Mouse (Mus musculus): ENCODE results near the gene Rbm3. TPM values are rescaled to one million over a fixed set of nuclear protein-coding genes. Genes with fewer than 3 reads are reported as not detected.

The Rbm3 gene
- 61.7 and 67.0 TPM in 2 replicates for total RNA-seq (2014; rRNA removed)
- 13.2 and 24.3 TPM in 2 replicates for polyA plus RNA-seq (2012; rRNA removed)

DNA sequence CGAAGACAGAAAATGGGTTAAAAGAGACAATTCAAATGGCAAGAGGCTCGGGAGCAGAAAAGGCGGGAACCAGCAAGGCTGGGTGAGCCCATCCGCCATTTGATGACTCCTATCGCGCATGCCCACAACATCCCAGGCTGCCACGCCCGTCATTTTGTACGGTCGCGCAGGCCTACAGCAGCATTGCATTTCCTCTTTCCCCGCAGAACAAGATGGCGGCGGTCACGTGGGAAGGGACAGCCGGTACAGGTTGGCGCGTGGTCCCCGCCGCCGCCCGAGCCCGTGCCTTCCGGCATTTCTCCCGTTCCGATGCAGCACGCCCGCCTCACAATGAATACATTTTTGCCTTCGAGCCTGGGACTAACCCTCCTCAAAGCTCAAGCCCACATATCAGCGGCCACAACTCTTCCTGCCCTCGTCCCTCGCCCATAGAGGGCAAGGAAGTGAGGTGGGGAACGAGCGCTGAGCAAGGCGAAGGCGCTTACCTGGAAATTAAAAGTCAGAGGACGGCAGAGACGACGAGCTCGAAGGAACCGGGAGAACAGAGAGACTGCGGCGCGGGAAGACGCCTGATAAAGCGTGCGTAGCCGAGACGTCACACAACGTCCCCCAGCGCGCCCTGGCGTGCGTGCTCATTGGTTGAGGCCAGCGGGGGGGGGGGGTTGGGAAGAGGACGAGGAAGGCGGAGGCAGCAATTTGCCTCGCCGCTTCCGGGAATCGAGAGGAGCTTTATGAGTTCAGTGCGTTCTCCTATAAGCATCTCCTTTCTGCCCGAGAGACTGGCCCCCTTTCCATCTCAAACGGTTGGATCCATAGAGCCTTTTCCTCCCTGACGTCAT lies at the start of gene Rbm3:
Rbm3 (minus strand) TSS at position 728 of the 839 bp plus-strand sequence.
- Histone ChIP-seq H3K27me3 (ENCODE audit: control insufficient read depth, insufficient read depth, low read length) (no peaks in the 10 kb centered on the region), H3K79me2 (ENCODE audit: control insufficient read depth, insufficient read depth, low read length) (0 out of 2 replicates have a peak, but pooled peaks cover 3% of the 10 kb centered on the region), H3K9ac (ENCODE audit: low read depth, low read length) (peak within 1 kb of the TSS; percentile 95), H3K36me3 (ENCODE audit: control insufficient read depth, insufficient read depth, low read length) (peaks cover 24% of the 10 kb centered on the region), H3K4me1 (ENCODE audit: control insufficient read depth, insufficient read depth, low read length) (peaks cover 4% of the 10 kb centered on the region; the same call in 1 of the 2 replicates), H3K27ac (replicated peaks; ENCODE audit: insufficient read depth, low read depth, low read length) (peak within 1 kb of the TSS; percentile 99), H3K4me3 (ENCODE audit: insufficient read depth, low read depth, low read length) (peak within 1 kb of the TSS; percentile 97)
- under 1% methylated on average over 47 of the region's 65 CpGs for WGBS
- TF ChIP-seq CTCF (IDR thresholded peaks at IDR 0.05; ENCODE audit: low read depth, low read length) (no peak), POLR2A (IDR thresholded peaks at IDR 0.05; ENCODE audit: extremely low read depth, insufficient read depth, low read length) (peak; percentile 71)
- peak; percentile 64 for DNase-seq (ENCODE audit: extremely low read depth, low read depth, low spot score)

DNA sequence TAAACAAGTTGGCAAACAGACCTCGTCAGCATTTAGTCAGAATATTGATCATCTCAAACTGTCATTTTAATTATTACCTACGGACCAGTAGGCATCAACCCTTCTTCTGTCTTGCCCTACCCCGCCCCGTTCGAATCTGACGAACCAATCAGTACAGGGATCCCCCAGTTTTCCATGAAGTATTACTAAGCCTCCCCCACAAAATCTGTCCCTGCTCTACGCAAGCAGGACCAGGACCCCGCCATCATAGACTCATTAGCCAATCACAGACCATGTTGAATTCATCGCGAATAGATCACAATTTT lies 47.7 kb upstream of the Rbm3 start, which contains the start of gene Ebp:
Ebp (minus strand) TSS at position 94 of the 305 bp plus-strand sequence.
- peaks cover 9% of the 10 kb centered on the region; the same call in 1 of the 2 replicates for H3K79me2 ChIP-seq (ENCODE audit: control insufficient read depth, insufficient read depth, low read length)
- peak within 1 kb of the TSS; percentile 96 for H3K9ac ChIP-seq (ENCODE audit: low read depth, low read length)
- peak within 1 kb of the TSS; percentile 99 for H3K4me3 ChIP-seq (ENCODE audit: insufficient read depth, low read depth, low read length)
- no peak for TF ChIP-seq POLR2A (IDR thresholded peaks at IDR 0.05; ENCODE audit: extremely low read depth, insufficient read depth, low read length)
- H3K36me3 ChIP-seq (ENCODE audit: control insufficient read depth, insufficient read depth, low read length): no peaks in the 10 kb centered on the region; the same call in 1 of the 2 replicates
- peak within 1 kb of the TSS; percentile 99 for H3K27ac ChIP-seq (replicated peaks; ENCODE audit: insufficient read depth, low read depth, low read length)
- 2% methylated on average over 10 of the region's 10 CpGs for WGBS
- peaks cover 2% of the 10 kb centered on the region; the same call in 1 of the 2 replicates for H3K4me1 ChIP-seq (ENCODE audit: control insufficient read depth, insufficient read depth, low read length)
- H3K27me3 ChIP-seq (ENCODE audit: control insufficient read depth, insufficient read depth, low read length): no peaks in the 10 kb centered on the region
- peak; percentile 93 for DNase-seq (ENCODE audit: extremely low read depth, low read depth, low spot score)

GRCm38 (mm10) chrX:8192640-8193418 lies 47.1 kb upstream of the Rbm3 start:
- Histone ChIP-seq H3K27me3 (ENCODE audit: control insufficient read depth, insufficient read depth, low read length) (no peaks in the 10 kb centered on the region), H3K4me3 (ENCODE audit: insufficient read depth, low read depth, low read length) (peak overlapping the region; percentile 99), H3K27ac (replicated peaks; ENCODE audit: insufficient read depth, low read depth, low read length) (peak overlapping the region; percentile 99), H3K4me1 (ENCODE audit: control insufficient read depth, insufficient read depth, low read length) (peaks cover 2% of the 10 kb centered on the region; the same call in 1 of the 2 replicates), H3K79me2 (ENCODE audit: control insufficient read depth, insufficient read depth, low read length) (peaks cover 9% of the 10 kb centered on the region; the same call in 1 of the 2 replicates), H3K36me3 (ENCODE audit: control insufficient read depth, insufficient read depth, low read length) (peaks cover 2% of the 10 kb centered on the region; the same call in 1 of the 2 replicates), H3K9ac (ENCODE audit: low read depth, low read length) (peak overlapping the region; percentile 96)
- peak; percentile 89 for DNase-seq (ENCODE audit: extremely low read depth, low read depth, low spot score)
- no peak for TF ChIP-seq CTCF (IDR thresholded peaks at IDR 0.05; ENCODE audit: low read depth, low read length)
- TF ChIP-seq POLR2A (IDR thresholded peaks at IDR 0.05; ENCODE audit: extremely low read depth, insufficient read depth, low read length): peak; percentile 90
- under 1% methylated on average over 38 of the region's 38 CpGs for WGBS

GRCm38 (mm10) chrX:8192126-8192639 lies 46.5 kb upstream of the Rbm3 start:
- peaks cover 2% of the 10 kb centered on the region; the same call in 1 of the 2 replicates for H3K4me1 ChIP-seq (ENCODE audit: control insufficient read depth, insufficient read depth, low read length)

GRCm38 (mm10) chrX:8182871-8183540 lies 37.3 kb upstream of the Rbm3 start:
- WGBS: 22% methylated on average over 7 of the region's 7 CpGs
- peaks cover 29% of the 10 kb centered on the region for H3K36me3 ChIP-seq (ENCODE audit: control insufficient read depth, insufficient read depth, low read length)

More at GRCm38 (mm10) chrX:8192126-8192639, 46.5 kb upstream of the Rbm3 start:
- under 1% methylated on average over 13 of the region's 13 CpGs for WGBS
- TF ChIP-seq CTCF (IDR thresholded peaks at IDR 0.05; ENCODE audit: low read depth, low read length) (no peak), POLR2A (IDR thresholded peaks at IDR 0.05; ENCODE audit: extremely low read depth, insufficient read depth, low read length) (no peak)
- Histone ChIP-seq H3K9ac (ENCODE audit: low read depth, low read length) (peak overlapping the region; percentile 96), H3K27me3 (ENCODE audit: control insufficient read depth, insufficient read depth, low read length) (no peaks in the 10 kb centered on the region), H3K27ac (replicated peaks; ENCODE audit: insufficient read depth, low read depth, low read length) (peak overlapping the region; percentile 99), H3K4me3 (ENCODE audit: insufficient read depth, low read depth, low read length) (peak overlapping the region; percentile 99), H3K79me2 (ENCODE audit: control insufficient read depth, insufficient read depth, low read length) (peaks cover 9% of the 10 kb centered on the region; the same call in 1 of the 2 replicates), H3K36me3 (ENCODE audit: control insufficient read depth, insufficient read depth, low read length) (peaks cover 7% of the 10 kb centered on the region)
- no peak for DNase-seq (ENCODE audit: extremely low read depth, low read depth, low spot score)

More at GRCm38 (mm10) chrX:8182871-8183540, 37.3 kb upstream of the Rbm3 start:
- TF ChIP-seq POLR2A (IDR thresholded peaks at IDR 0.05; ENCODE audit: extremely low read depth, insufficient read depth, low read length) (no peak), CTCF (IDR thresholded peaks at IDR 0.05; ENCODE audit: low read depth, low read length) (no peak)
- peaks cover 10% of the 10 kb centered on the region for H3K4me1 ChIP-seq (ENCODE audit: control insufficient read depth, insufficient read depth, low read length)
- peak; percentile 66 for DNase-seq (ENCODE audit: extremely low read depth, low read depth, low spot score)
- no peak overlapping the region for H3K9ac ChIP-seq (ENCODE audit: low read depth, low read length)
- no peak overlapping the region for H3K4me3 ChIP-seq (ENCODE audit: insufficient read depth, low read depth, low read length)
- peak overlapping the region; percentile 89 for H3K27ac ChIP-seq (replicated peaks; ENCODE audit: insufficient read depth, low read depth, low read length)
- H3K79me2 ChIP-seq (ENCODE audit: control insufficient read depth, insufficient read depth, low read length): no peaks in the 10 kb centered on the region
- H3K27me3 ChIP-seq (ENCODE audit: control insufficient read depth, insufficient read depth, low read length): no peaks in the 10 kb centered on the region

Measured in liver, adult 2 months (tissue).